Mouse (Mus musculus) hematopoietic stem cell, adult 5-6 weeks (primary cell): ENCODE results near the gene Calcoco1. TPM values are rescaled to one million over a fixed set of nuclear protein-coding genes. Genes with fewer than 3 reads are reported as not detected.
A peak's percentile ranks its signal among the peaks of the same experiment; 100 is the strongest.
"Not testable (repeated sequence)": the region's sequence is repeated elsewhere in the genome, so short reads cannot be mapped to it uniquely, and the experiment has no call there.

Experiments
- ATAC-seq, 2 experiments: fragments of 125-278 bp in 1 of 2; replicated peaks in 1 of 2; 2 replicates each; pipeline ENCODE4 v1.8.0; 2016 to 2017; ENCODE audit warnings: inconsistent platforms in 2 of 2, mild to moderate bottlenecking in 2 of 2, moderate number of reproducible peaks in 2 of 2, low read depth in 1 of 2, moderate TSS enrichment in 1 of 2; ENCODE audit not compliant: low FRiP score in 2 of 2, poor library complexity in 2 of 2, severe bottlenecking in 2 of 2, insufficient read depth in 1 of 2, low TSS enrichment in 1 of 2
- total RNA-seq: library from RNA; stranded (forward); fragments of 172-1452, 232-1000 nt; gene quantifications from 2 replicates; pipeline ENCODE4 v1.2.3, GENCODE M21; 2017

Calcoco1 gene
- total RNA-seq, 1 experiment from 2014 or later = 26.4 TPM

DNA sequence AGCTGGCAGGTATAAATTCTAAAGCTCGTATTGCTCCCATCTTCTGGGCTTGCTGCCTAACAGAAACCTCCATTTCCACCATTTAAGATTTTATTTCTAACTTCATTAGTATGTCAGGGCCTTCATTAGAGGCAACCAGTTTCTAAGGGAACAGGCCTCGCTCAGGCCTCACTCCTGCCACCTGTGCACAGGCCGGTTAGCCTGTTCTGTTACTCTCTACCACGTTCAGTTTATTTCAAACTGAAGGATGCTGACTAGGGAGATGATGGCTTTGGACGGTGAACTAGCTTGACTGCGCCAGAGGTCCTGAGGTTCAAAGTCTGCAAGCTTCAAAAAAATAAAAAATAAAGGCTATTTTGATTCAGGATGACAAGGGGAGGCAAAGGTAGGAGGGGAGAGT, 51.7 kb downstream of the Calcoco1 start:
- ATAC-seq = no peak

DNA sequence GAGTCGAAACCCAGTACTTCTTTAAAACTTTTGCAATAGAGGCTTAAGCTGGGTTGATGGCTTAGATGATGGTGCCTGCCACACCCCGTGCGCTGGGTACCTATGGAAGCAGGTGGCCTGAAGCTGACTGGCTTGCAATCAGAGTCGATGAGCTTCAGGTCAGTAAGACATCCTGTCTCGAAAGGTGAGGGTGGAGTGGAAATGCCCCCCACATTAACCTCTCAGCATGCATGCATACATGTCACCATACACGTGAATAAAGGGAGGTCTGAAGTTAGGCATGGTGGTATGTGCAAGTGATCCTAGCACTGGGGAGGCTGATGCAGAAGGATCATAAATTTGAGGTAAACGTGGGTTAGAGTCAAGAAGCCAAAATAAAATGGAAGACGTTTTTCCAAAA, 52.4 kb downstream of the Calcoco1 start:
- ATAC-seq = no peak

DNA sequence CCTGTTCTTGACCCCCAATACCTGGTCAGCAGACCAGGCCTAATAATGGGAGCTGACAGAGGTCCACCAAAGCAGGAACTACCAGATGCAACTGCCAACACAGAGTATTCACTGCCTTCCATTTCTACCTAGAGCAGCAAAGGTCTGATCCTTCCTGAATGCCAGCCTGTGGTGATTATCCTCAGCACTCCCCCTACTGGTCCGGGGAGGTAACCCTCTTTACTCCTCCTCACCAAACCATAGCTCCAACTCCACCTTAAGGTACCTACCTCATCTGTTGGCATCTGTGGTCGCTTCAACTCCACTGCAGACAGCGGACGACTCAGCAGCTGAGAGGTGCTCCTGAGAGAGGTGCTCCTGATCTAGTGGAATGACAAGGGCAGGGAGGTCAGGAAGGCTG, 56.5 kb downstream of the Calcoco1 start:
- peak; percentile 78 to 85 for ATAC-seq

DNA sequence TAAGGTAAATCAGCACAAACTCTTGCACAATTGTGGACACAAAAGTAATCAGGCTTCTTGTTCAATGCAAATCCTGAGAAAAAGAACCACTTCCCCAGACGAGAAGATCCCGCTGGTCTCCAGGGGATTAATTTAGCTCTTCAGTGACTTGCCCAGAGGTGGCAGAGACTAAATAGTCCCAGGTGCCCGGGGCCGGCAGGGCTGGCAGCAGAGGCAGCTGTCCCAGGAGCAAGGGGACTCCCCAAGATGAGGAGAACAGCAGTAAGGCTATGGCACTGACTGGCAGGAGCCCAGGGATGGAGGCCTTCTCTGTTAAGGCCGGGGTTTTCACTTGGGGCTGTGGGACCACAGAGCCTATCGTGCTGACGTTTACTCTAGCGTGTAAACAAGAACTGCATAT, 58.2 kb downstream of the Calcoco1 start:
- no peak for ATAC-seq

DNA sequence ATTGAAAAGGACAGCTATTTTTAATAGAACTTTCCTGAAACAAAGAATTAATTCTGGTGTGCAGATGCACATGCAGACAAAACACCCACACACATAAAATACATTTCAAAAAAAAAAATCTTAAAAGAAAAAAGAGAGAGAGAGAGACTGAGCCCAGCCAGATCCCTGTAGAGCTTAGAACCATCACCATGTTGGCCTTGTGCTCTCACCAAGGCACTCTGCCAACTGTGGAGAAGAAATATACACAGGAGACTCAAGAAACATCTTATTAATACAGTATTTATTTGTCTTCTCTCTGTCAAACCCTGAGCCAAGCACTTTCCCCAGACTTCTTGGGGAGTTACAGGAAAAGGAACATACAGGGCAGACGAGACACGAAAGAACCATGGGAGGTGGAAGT, 59.4 kb downstream of the Calcoco1 start:
- ATAC-seq = not testable (repeated sequence)

DNA sequence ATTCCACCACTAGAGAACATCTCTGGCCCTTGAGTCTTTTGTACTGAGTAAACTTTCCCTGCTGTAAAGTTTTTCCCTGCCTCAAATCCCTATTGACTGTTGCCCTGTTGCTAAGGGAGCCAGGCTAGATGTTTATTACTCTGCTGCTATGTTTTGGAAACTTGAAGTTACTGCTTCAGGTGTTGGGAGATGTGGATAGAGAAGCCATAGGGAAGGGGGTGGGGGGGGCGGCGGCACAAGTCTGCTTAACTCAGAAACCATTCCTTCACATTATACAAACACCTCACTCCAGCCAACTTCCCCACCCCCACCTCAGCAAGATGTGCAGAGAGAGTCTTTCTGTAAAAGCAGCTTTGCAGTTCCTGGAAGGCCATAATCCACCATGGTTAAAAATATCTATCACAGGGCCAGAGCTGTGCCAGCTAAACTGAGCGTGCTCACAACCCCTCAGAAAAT, 64.0 kb downstream of the Calcoco1 start:
- ATAC-seq = no peak

Other genes starting within 250 kb of the Calcoco1 start
- not detected in 2 replicates for gene Gm10337, start 218.5 kb downstream of the Calcoco1 start, total RNA-seq
- gene Map3k12, start 205.1 kb downstream of the Calcoco1 start, total RNA-seq = 2.4 and 3.8 TPM in 2 replicates
- gene Tarbp2, start 204.0 kb downstream of the Calcoco1 start, total RNA-seq = 26.8 and 33.3 TPM in 2 replicates
- gene Npff, start 197.2 kb downstream of the Calcoco1 start, total RNA-seq = 0.55 and 1.6 TPM in 2 replicates
- gene Gm28047, start 97.1 kb downstream of the Calcoco1 start, total RNA-seq = 1.7 TPM in 1 of 2 replicates, not detected in the other
- 24.9 and 59.6 TPM in 2 replicates for gene Atf7, start 96.7 kb downstream of the Calcoco1 start, total RNA-seq
- gene Atp5g2, start 49.8 kb downstream of the Calcoco1 start, total RNA-seq = 29.1 and 78.4 TPM in 2 replicates
- not detected in 2 replicates for gene Hoxc13, start 198.9 kb upstream of the Calcoco1 start, total RNA-seq
- not detected in 2 replicates for gene Hoxc12, start 214.6 kb upstream of the Calcoco1 start, total RNA-seq
- gene Hoxc11, start 232.2 kb upstream of the Calcoco1 start, total RNA-seq = not detected in 2 replicates
- gene Hoxc10, start 244.6 kb upstream of the Calcoco1 start, total RNA-seq = not detected in 2 replicates
- gene Hoxc5, start 245.3 kb upstream of the Calcoco1 start, total RNA-seq = 0.25 TPM in 1 of 2 replicates, not detected in the other